ENCODE assay signal across 8 mouse cellular contexts in genomic region chr19:46014572-46015178, GRCm38 (mm10). TPM values are rescaled to one million over a fixed set of nuclear protein-coding genes. Genes with fewer than 3 reads are reported as not detected.
DNase-seq lines count a peak whose midpoint lies in the region; ATAC-seq lines count a peak whose summit lies in the region.

No protein-coding gene starts in this region.

- H3K36me3 ChIP-seq in kidney, embryonic 16.5 days (ENCODE audit: insufficient read depth, low read length), result no peaks in the 10 kb centered on the region
- H3K36me3 ChIP-seq in liver, embryonic 11.5 days (ENCODE audit: control insufficient read depth, insufficient read depth, low read length), result no peaks in the 10 kb centered on the region
- H3K36me3 ChIP-seq in stomach, embryonic 14.5 days (ENCODE audit: control insufficient read depth, insufficient read depth, low read length), result no peaks in the 10 kb centered on the region

- DNase-seq in A20 (ENCODE audit: low read depth, low spot score), result peak; percentile 84
- peak; percentile 85 for DNase-seq in adrenal gland, adult 8-10 months
- peak; percentile 78 for DNase-seq in embryo, embryonic 11.5 days (ENCODE audit: low read depth, low spot score)
- DNase-seq in heart, adult 18-20 months, result peak; percentile 91 to 96
- DNase-seq in liver, embryonic 11.5 days (ENCODE audit: low spot score), result peak; percentile 76
- DNase-seq in naive thymus-derived CD4-positive, alpha-beta T cell, adult 2 months (ENCODE audit: low read depth), result peak; percentile 89

- no peaks in the 10 kb centered on the region for H3K27me3 ChIP-seq in kidney, embryonic 16.5 days (ENCODE audit: insufficient read depth, low read length)
- H3K27me3 ChIP-seq in liver, embryonic 11.5 days (replicated peaks; ENCODE audit: control insufficient read depth, insufficient read depth, low read length), result no peaks in the 10 kb centered on the region
- H3K27me3 ChIP-seq in stomach, embryonic 14.5 days (ENCODE audit: control insufficient read depth, insufficient read depth, low read length), result no peaks in the 10 kb centered on the region

- H3K27ac ChIP-seq in kidney, embryonic 16.5 days (ENCODE audit: low read length), result no peak overlapping the region
- no peak overlapping the region for H3K27ac ChIP-seq in liver, embryonic 11.5 days (ENCODE audit: low read depth, low read length)
- H3K27ac ChIP-seq in stomach, embryonic 14.5 days (ENCODE audit: low read length), result no peak overlapping the region

- WGBS in kidney, embryonic 16.5 days, result 34% methylated on average over 12 of the region's 12 CpGs
- WGBS in liver, embryonic 11.5 days, result 27% methylated on average over 12 of the region's 12 CpGs
- WGBS in stomach, embryonic 14.5 days, result 37% methylated on average over 12 of the region's 12 CpGs

- no peak overlapping the region for H3K9ac ChIP-seq in kidney, embryonic 16.5 days (replicated peaks; ENCODE audit: low read length)
- H3K9ac ChIP-seq in liver, embryonic 11.5 days (ENCODE audit: low read depth, low read length), result no peak overlapping the region
- H3K9ac ChIP-seq in stomach, embryonic 14.5 days (replicated peaks; ENCODE audit: low read depth, low read length), result no peak overlapping the region

- H3K4me3 ChIP-seq in kidney, embryonic 16.5 days (ENCODE audit: low read length), result no peak overlapping the region
- no peak overlapping the region for H3K4me3 ChIP-seq in liver, embryonic 11.5 days (ENCODE audit: low read depth, low read length)
- H3K4me3 ChIP-seq in stomach, embryonic 14.5 days (ENCODE audit: low read depth, low read length), result no peak overlapping the region

- H3K4me2 ChIP-seq in kidney, embryonic 16.5 days (replicated peaks; ENCODE audit: low read depth, low read length), result no peak overlapping the region
- peak overlapping the region; percentile 24 for H3K4me2 ChIP-seq in liver, embryonic 11.5 days
- H3K4me2 ChIP-seq in stomach, embryonic 14.5 days (replicated peaks; ENCODE audit: low read depth, low read length), result no peak overlapping the region

- H3K4me1 ChIP-seq in kidney, embryonic 16.5 days (ENCODE audit: insufficient read depth, low read length), result no peaks in the 10 kb centered on the region
- no peaks in the 10 kb centered on the region for H3K4me1 ChIP-seq in liver, embryonic 11.5 days (replicated peaks; ENCODE audit: control insufficient read depth, insufficient read depth, low read length)
- no peaks in the 10 kb centered on the region for H3K4me1 ChIP-seq in stomach, embryonic 14.5 days (ENCODE audit: control insufficient read depth, insufficient read depth, low read length)

- peak; percentile 92 for ATAC-seq in kidney, embryonic 16.5 days (ENCODE audit: low FRiP score, low TSS enrichment)
- peak; percentile 71; the same call in 1 of the 2 replicates for ATAC-seq in liver, embryonic 11.5 days (replicated peaks; ENCODE audit: low FRiP score)
- peak; percentile 67; the same call in 1 of the 2 replicates for ATAC-seq in stomach, embryonic 14.5 days (ENCODE audit: insufficient number of reproducible peaks, insufficient read depth, low FRiP score, low read depth)

- no peaks in the 10 kb centered on the region for H3K9me3 ChIP-seq in kidney, embryonic 16.5 days (ENCODE audit: low read length)
- H3K9me3 ChIP-seq in liver, embryonic 11.5 days (ENCODE audit: control insufficient read depth, low read length), result 0 out of 2 replicates have a peak, but pooled peaks cover 3% of the 10 kb centered on the region
- H3K9me3 ChIP-seq in stomach, embryonic 14.5 days (ENCODE audit: control insufficient read depth, low read depth, low read length), result no peaks in the 10 kb centered on the region

RNA-seq across cellular contexts. Expression of gene Hps6, which starts 11.4 kb away (rescaled TPM):
- total RNA-seq in adrenal gland, adult 8-10 months (2022), result 10 to 100 TPM; 13.0 to 25.3 (median 19.9) TPM
- total RNA-seq in heart, adult 18-20 months (2021), result 1 to 10 TPM; 5.0 to 5.1 TPM
- polyA plus RNA-seq in kidney, embryonic 16.5 days (2015; fragmentation: Nextera tagmentation; extraction: Ambion mirVana), result 9.8 and 10.5 TPM in 2 replicates
- 4.9 and 5.4 TPM in 2 replicates for polyA plus RNA-seq in liver, embryonic 11.5 days (2014; fragmentation: Nextera tagmentation; extraction: Ambion mirVana)
- 4.1 and 4.2 TPM in 2 replicates for polyA plus RNA-seq in stomach, embryonic 14.5 days (2014; fragmentation: Nextera tagmentation; extraction: Ambion mirVana)

RNA-seq across cellular contexts. Expression of gene Armh3, which starts 16.4 kb away (rescaled TPM):
- 10 to 100 TPM; 19.0 to 27.7 (median 20.8) TPM for total RNA-seq in adrenal gland, adult 8-10 months (2022)
- total RNA-seq in heart, adult 18-20 months (2021), result 10 to 100 TPM; 16.2 to 17.2 TPM
- 20.9 and 21.9 TPM in 2 replicates for polyA plus RNA-seq in kidney, embryonic 16.5 days (2015; fragmentation: Nextera tagmentation; extraction: Ambion mirVana)
- 9.2 and 12.2 TPM in 2 replicates for polyA plus RNA-seq in liver, embryonic 11.5 days (2014; fragmentation: Nextera tagmentation; extraction: Ambion mirVana)
- polyA plus RNA-seq in stomach, embryonic 14.5 days (2014; fragmentation: Nextera tagmentation; extraction: Ambion mirVana), result 18.5 and 21.0 TPM in 2 replicates

RNA-seq across cellular contexts. Expression of gene Pprc1, which starts 30.0 kb away (rescaled TPM):
- 10 to 100 TPM; 27.8 to 37.8 (median 34.3) TPM for total RNA-seq in adrenal gland, adult 8-10 months (2022)
- total RNA-seq in heart, adult 18-20 months (2021), result 10 to 100 TPM; 14.2 to 14.9 TPM
- 34.2 and 36.2 TPM in 2 replicates for polyA plus RNA-seq in kidney, embryonic 16.5 days (2015; fragmentation: Nextera tagmentation; extraction: Ambion mirVana)
- polyA plus RNA-seq in liver, embryonic 11.5 days (2014; fragmentation: Nextera tagmentation; extraction: Ambion mirVana), result 73.2 and 77.2 TPM in 2 replicates
- 45.9 and 49.4 TPM in 2 replicates for polyA plus RNA-seq in stomach, embryonic 14.5 days (2014; fragmentation: Nextera tagmentation; extraction: Ambion mirVana)

RNA-seq across cellular contexts. Expression of gene Ldb1, which starts 30.3 kb away (rescaled TPM):
- total RNA-seq in adrenal gland, adult 8-10 months (2022), result 100 to 1,000 TPM in 2 of 4 experiments, 10 to 100 TPM in 2; 55.5 to 115 (median 89.6) TPM
- 10 to 100 TPM; 35.2 to 37.3 TPM for total RNA-seq in heart, adult 18-20 months (2021)
- 57.0 and 88.2 TPM in 2 replicates for polyA plus RNA-seq in kidney, embryonic 16.5 days (2015; fragmentation: Nextera tagmentation; extraction: Ambion mirVana)
- polyA plus RNA-seq in liver, embryonic 11.5 days (2014; fragmentation: Nextera tagmentation; extraction: Ambion mirVana), result 67.5 and 78.9 TPM in 2 replicates
- 75.9 and 78.9 TPM in 2 replicates for polyA plus RNA-seq in stomach, embryonic 14.5 days (2014; fragmentation: Nextera tagmentation; extraction: Ambion mirVana)
